18 mouse cellular contexts compared by ENCODE assay signal in the genomic region with DNA sequence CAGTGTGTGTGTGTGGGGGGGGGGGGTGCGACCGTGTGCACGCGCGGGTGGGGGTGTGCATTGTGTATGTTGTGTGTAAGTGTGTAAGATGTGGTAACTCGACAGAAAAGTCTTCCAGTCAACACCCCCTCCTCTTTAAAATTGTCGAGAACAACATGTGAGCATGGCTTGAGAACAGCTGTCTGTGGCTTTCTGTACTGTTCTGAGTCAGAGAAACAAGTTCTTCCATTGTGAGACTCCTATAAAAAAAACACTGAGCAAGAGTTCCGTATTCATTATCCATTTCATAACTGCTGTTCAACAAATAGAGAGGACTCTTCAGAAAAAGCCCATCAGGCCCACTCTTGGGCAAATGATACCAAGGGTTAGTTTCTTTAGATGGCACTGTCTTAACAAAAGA. TPM values are rescaled to one million over a fixed set of nuclear protein-coding genes. Genes with fewer than 3 reads are reported as not detected.
"Had no signal": no experiment of that assay in that cellular context is flagged by ENCODE, and none has a peak within 500 bp of the region (broad histone marks: within the 10 kb centered on the region; RNA-seq: fewer than 3 reads in every experiment).

No protein-coding gene starts in this region.

- ATAC-seq: liver, embryonic 12.5 days; midbrain, embryonic 16.5 days had no signal

- H3K9ac ChIP-seq: limb, embryonic 15.5 days; liver, embryonic 12.5 days; lung, embryonic 14.5 days had no signal

- DNase-seq: kidney, adult 9 months; lung, postnatal 4 days; right cerebral cortex, postnatal 14 days had no signal

- H3K4me2 ChIP-seq: limb, embryonic 15.5 days; liver, embryonic 12.5 days; lung, embryonic 14.5 days had no signal

- H3K9me3 ChIP-seq: limb, embryonic 15.5 days; liver, embryonic 12.5 days; midbrain, embryonic 10.5 days had no signal

- H3K27ac ChIP-seq: kidney, postnatal 0 days; limb, embryonic 15.5 days; liver, embryonic 12.5 days; midbrain, embryonic 10.5 days had no signal

- H3K4me3 ChIP-seq: limb, embryonic 15.5 days; liver, embryonic 12.5 days; midbrain, embryonic 10.5 days had no signal

- H3K4me1 ChIP-seq: limb, embryonic 15.5 days; midbrain, embryonic 10.5 days had no signal

- H3K36me3 ChIP-seq: limb, embryonic 15.5 days; liver, embryonic 12.5 days; midbrain, embryonic 10.5 days had no signal

- H3K27me3 ChIP-seq: limb, embryonic 15.5 days had no signal

RNA-seq across cellular contexts. Expression of gene Tbx19, which starts 40.2 kb away (rescaled TPM):
- total RNA-seq: layer of hippocampus, adult 8-10 months; layer of hippocampus, postnatal 25 days; left cerebral cortex, adult 8-10 months; left cerebral cortex, postnatal 25 days; megakaryocyte, adult 5-6 weeks had no signal
- polyA plus RNA-seq: kidney, postnatal 0 days; large intestine, adult 2 months; limb, embryonic 15.5 days; liver, embryonic 12.5 days; liver, embryonic 16.5 days; lung, embryonic 14.5 days; midbrain, embryonic 10.5 days; neural tube, embryonic 14.5 days; stomach, embryonic 16.5 days had no signal
